Mouse (Mus musculus) midbrain, embryonic 11.5 days (tissue): Measurements from ENCODE around the gene Cenpx. TPM values are rescaled to one million over a fixed set of nuclear protein-coding genes. Genes with fewer than 3 reads are reported as not detected.

Experiments
- ATAC-seq: fragments of 200-750 bp; cut with Nextera tagmentation; 2 replicates; pipeline ENCODE4 v1.8.0; 2017; ENCODE audit warnings: moderate TSS enrichment, moderate library complexity; ENCODE audit not compliant: low FRiP score
- DNase-seq: peaks from one replicate; pipeline ENCODE4 v3.0.0; 2015; ENCODE audit warnings: low spot score; ENCODE audit errors: missing footprints
- H3K27ac ChIP-seq: fragments of 300-500 bp; sonication (generic); 2 replicates; pipeline ENCODE4 v1.5.1; 2014; ENCODE audit warnings: low read depth, low read length
- H3K27me3 ChIP-seq: fragments of 300-500 bp; sonication (generic); 2 replicates; pipeline ENCODE4 v1.6.1; 2014; ENCODE audit warnings: mild to moderate bottlenecking, low read length, moderate library complexity, mixed read lengths; ENCODE audit not compliant: control insufficient read depth, insufficient read depth
- H3K36me3 ChIP-seq: fragments of 300-500 bp; sonication (generic); 2 replicates; pipeline ENCODE4 v1.6.1; 2014; ENCODE audit warnings: mild to moderate bottlenecking, low read length, moderate library complexity, mixed read lengths; ENCODE audit not compliant: control insufficient read depth, insufficient read depth
- H3K4me1 ChIP-seq: fragments of 300-500 bp; sonication (generic); 2 replicates; pipeline ENCODE4 v1.6.1; 2014; ENCODE audit warnings: low read length; ENCODE audit not compliant: control insufficient read depth, insufficient read depth
- H3K4me2 ChIP-seq: fragments of 300-500 bp; sonication (generic); 2 replicates; pipeline ENCODE4 v1.6.1; 2014; ENCODE audit warnings: mild to moderate bottlenecking, moderate library complexity
- H3K4me3 ChIP-seq: fragments of 300-500 bp; sonication (generic); 2 replicates; pipeline ENCODE4 v1.5.1; 2014; ENCODE audit warnings: low read depth, low read length
- H3K9ac ChIP-seq: fragments of 300-500 bp; sonication (generic); 2 replicates; pipeline ENCODE4 v1.6.1; 2014; ENCODE audit warnings: low read length
- H3K9me3 ChIP-seq: fragments of 300-500 bp; sonication (generic); 2 replicates; pipeline ENCODE4 v1.6.1; 2016; ENCODE audit warnings: low read length; ENCODE audit not compliant: control insufficient read depth
- WGBS: fragments of 180-500 bp; shearing (Covaris S2); extraction: QIAGEN DNeasy Blood & Tissue Kit; methylation state at CpG from one replicate; pipeline ENCODE4 v1.1.7; 2014; 5-methylcytosine and 5-hydroxymethylcytosine counted together
- polyA plus RNA-seq: library from polyadenylated mRNA; unstranded; fragments of >200 nt; fragmentation: Nextera tagmentation; extraction: Ambion mirVana; gene quantifications from 2 replicates; pipeline ENCODE4 v1.2.1, GENCODE M21; 2014

Gene Cenpx
- polyA plus RNA-seq, 1 experiment from 2014 or later, result 131 TPM

- no peak for DNase-seq
- WGBS, result 55% methylated on average over 3 of the region's 3 CpGs
Measured at GRCm38 (mm10) chr11:120693461-120693860, 20.1 kb downstream of the Cenpx start.

GRCm38 (mm10) chr11:120692471-120693011 is 21.0 kb downstream of the Cenpx start:
- no peak overlapping the region for H3K27ac ChIP-seq
- peaks cover 10% of the 10 kb centered on the region; the same call in 1 of the 2 replicates for H3K4me1 ChIP-seq
- no peak overlapping the region for H3K4me2 ChIP-seq
- peaks cover 5% of the 10 kb centered on the region; the same call in 1 of the 2 replicates for H3K36me3 ChIP-seq
- 96% methylated on average over 4 of the region's 4 CpGs for WGBS
- ATAC-seq (no peak), DNase-seq (no peak)
- no peak overlapping the region for H3K9ac ChIP-seq
- no peaks in the 10 kb centered on the region for H3K27me3 ChIP-seq
- no peaks in the 10 kb centered on the region for H3K9me3 ChIP-seq
- H3K4me3 ChIP-seq, result no peak overlapping the region

More at GRCm38 (mm10) chr11:120693461-120693860, 20.1 kb downstream of the Cenpx start:
- Histone ChIP-seq H3K9me3 (no peaks in the 10 kb centered on the region), H3K27me3 (no peaks in the 10 kb centered on the region), H3K27ac (no peak overlapping the region), H3K4me1 (peaks cover 10% of the 10 kb centered on the region; the same call in 1 of the 2 replicates), H3K4me2 (no peak overlapping the region), H3K9ac (no peak overlapping the region), H3K36me3 (peaks cover 5% of the 10 kb centered on the region; the same call in 1 of the 2 replicates), H3K4me3 (no peak overlapping the region)
- no peak for ATAC-seq

- DNase-seq (no peak), ATAC-seq (no peak)
- H3K36me3 ChIP-seq, result peaks cover 5% of the 10 kb centered on the region
- H3K27ac ChIP-seq, result no peak overlapping the region
- H3K9ac ChIP-seq, result no peak overlapping the region
- no peak overlapping the region for H3K4me3 ChIP-seq
- no peak overlapping the region for H3K4me2 ChIP-seq
- no peaks in the 10 kb centered on the region for H3K9me3 ChIP-seq
- 87% methylated on average over 3 of the region's 3 CpGs for WGBS
- no peaks in the 10 kb centered on the region for H3K4me1 ChIP-seq
- H3K27me3 ChIP-seq, result no peaks in the 10 kb centered on the region
Measured at GRCm38 (mm10) chr11:120689365-120689764, 24.2 kb downstream of the Cenpx start.

- Histone ChIP-seq H3K9me3 (no peaks in the 10 kb centered on the region), H3K36me3 (peaks cover 5% of the 10 kb centered on the region), H3K27ac (no peak overlapping the region), H3K27me3 (no peaks in the 10 kb centered on the region), H3K9ac (no peak overlapping the region), H3K4me3 (no peak overlapping the region), H3K4me2 (no peak overlapping the region), H3K4me1 (no peaks in the 10 kb centered on the region)
- ATAC-seq, result no peak
- DNase-seq, result no peak
- 88% methylated on average over 20 of the region's 20 CpGs for WGBS
Measured at GRCm38 (mm10) chr11:120686650-120687272, 26.8 kb downstream of the Cenpx start.

- 91% methylated on average over 2 of the region's 2 CpGs for WGBS
- Histone ChIP-seq H3K9me3 (no peaks in the 10 kb centered on the region), H3K27me3 (no peaks in the 10 kb centered on the region), H3K4me2 (no peak overlapping the region), H3K4me1 (no peaks in the 10 kb centered on the region), H3K27ac (no peak overlapping the region), H3K36me3 (peaks cover 3% of the 10 kb centered on the region), H3K9ac (no peak overlapping the region), H3K4me3 (no peak overlapping the region)
- ATAC-seq (no peak), DNase-seq (no peak)
Measured at GRCm38 (mm10) chr11:120684660-120685059, 28.9 kb downstream of the Cenpx start.

GRCm38 (mm10) chr11:120684086-120684485 is 29.5 kb downstream of the Cenpx start:
- 88% methylated on average over 2 of the region's 2 CpGs for WGBS
- Histone ChIP-seq H3K9ac (no peak overlapping the region), H3K36me3 (peaks cover under 1% of the 10 kb centered on the region), H3K27ac (no peak overlapping the region), H3K27me3 (no peaks in the 10 kb centered on the region), H3K9me3 (no peaks in the 10 kb centered on the region), H3K4me2 (no peak overlapping the region), H3K4me1 (no peaks in the 10 kb centered on the region), H3K4me3 (no peak overlapping the region)
- ATAC-seq, result no peak
- no peak for DNase-seq

GRCm38 (mm10) chr11:120683536-120683935 is 30.0 kb downstream of the Cenpx start:
- no peak overlapping the region for H3K9ac ChIP-seq
- H3K36me3 ChIP-seq, result no peaks in the 10 kb centered on the region; the same call in 1 of the 2 replicates
- 90% methylated on average over 3 of the region's 3 CpGs for WGBS
- DNase-seq, result no peak
- H3K9me3 ChIP-seq, result no peaks in the 10 kb centered on the region
- H3K27ac ChIP-seq, result no peak overlapping the region
- H3K4me2 ChIP-seq, result no peak overlapping the region
- no peaks in the 10 kb centered on the region for H3K4me1 ChIP-seq
- ATAC-seq, result no peak
- H3K4me3 ChIP-seq, result no peak overlapping the region
- no peaks in the 10 kb centered on the region for H3K27me3 ChIP-seq

- Histone ChIP-seq H3K27ac (no peak overlapping the region), H3K4me2 (no peak overlapping the region), H3K4me3 (no peak overlapping the region), H3K9me3 (no peaks in the 10 kb centered on the region), H3K27me3 (no peaks in the 10 kb centered on the region), H3K9ac (no peak overlapping the region), H3K36me3 (peaks cover 5% of the 10 kb centered on the region; the same call in 1 of the 2 replicates), H3K4me1 (no peaks in the 10 kb centered on the region)
- ATAC-seq (no peak), DNase-seq (no peak)
- 92% methylated on average over 5 of the region's 5 CpGs for WGBS
Measured at GRCm38 (mm10) chr11:120682683-120683082, 30.9 kb downstream of the Cenpx start.

GRCm38 (mm10) chr11:120679909-120680308 is 33.6 kb downstream of the Cenpx start:
- no peaks in the 10 kb centered on the region for H3K9me3 ChIP-seq
- no peak for ATAC-seq
- no peak overlapping the region for H3K9ac ChIP-seq
- 0 out of 2 replicates have a peak, but pooled peaks cover 6% of the 10 kb centered on the region for H3K36me3 ChIP-seq
- no peak overlapping the region for H3K27ac ChIP-seq
- no peaks in the 10 kb centered on the region for H3K4me1 ChIP-seq
- WGBS, result 82% methylated on average over 3 of the region's 3 CpGs
- no peak overlapping the region for H3K4me3 ChIP-seq
- DNase-seq, result no peak
- H3K27me3 ChIP-seq, result no peaks in the 10 kb centered on the region
- no peak overlapping the region for H3K4me2 ChIP-seq
